Mouse (Mus musculus) embryo, embryonic 11.5 days (tissue): ENCODE measurements around the gene Satb2.
"Not testable (repeated sequence)": the region's sequence is repeated elsewhere in the genome, so short reads cannot be mapped to it uniquely, and the experiment has no call there.

ENCODE experiments used
- DNase-seq: peaks from one replicate; pipeline ENCODE4 v3.0.0-alpha.2; 2012; ENCODE audit warnings: low read depth, low spot score

Gene Satb2

GRCm38 (mm10) chr1:56833984-56834900 lies 144.2 kb downstream of the Satb2 start:
- DNase-seq, result no peak

DNA sequence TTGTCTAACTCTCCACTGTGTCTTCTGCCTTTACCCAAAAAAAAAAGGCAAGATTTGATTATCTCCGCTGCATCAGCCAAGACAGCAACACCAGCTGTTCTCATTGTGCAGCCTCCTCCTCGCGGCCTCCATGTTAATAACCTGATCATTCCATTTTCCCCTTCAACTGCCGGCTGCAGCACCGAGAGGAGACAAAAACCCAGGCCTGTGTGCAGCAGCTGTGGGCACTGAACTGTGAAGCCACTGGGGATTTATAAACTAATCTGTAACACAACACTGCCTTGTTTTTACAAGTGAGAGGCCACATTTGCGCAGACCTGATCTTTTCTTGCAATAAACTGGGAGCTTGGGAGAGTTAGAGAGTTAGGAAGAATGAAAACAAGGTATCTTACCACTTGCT lies 145.1 kb downstream of the Satb2 start:
- DNase-seq, result peak; percentile 26

GRCm38 (mm10) chr1:56832738-56833137 lies 145.7 kb downstream of the Satb2 start:
- no peak for DNase-seq

GRCm38 (mm10) chr1:56822735-56823134 lies 155.7 kb downstream of the Satb2 start:
- DNase-seq, result no peak

DNA sequence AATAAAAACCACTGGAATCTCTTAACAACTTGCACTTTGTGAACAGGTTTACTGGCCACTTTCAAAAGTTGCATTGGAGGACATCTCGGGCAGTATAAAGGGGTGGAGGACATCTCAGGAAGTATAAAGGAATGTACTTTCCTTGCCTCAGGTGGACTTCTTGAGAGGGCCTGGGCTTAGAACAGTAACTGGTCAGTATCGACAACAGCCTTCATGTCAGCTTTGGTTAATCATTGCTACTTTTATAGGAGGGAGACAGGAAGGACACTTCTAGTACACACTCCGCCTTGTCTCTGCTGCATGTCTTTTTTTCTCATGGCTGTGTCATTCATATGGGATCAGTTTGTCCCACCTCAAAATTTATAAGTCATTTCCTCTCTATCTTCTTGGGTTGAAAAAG lies 156.4 kb downstream of the Satb2 start:
- DNase-seq, result no peak

DNA sequence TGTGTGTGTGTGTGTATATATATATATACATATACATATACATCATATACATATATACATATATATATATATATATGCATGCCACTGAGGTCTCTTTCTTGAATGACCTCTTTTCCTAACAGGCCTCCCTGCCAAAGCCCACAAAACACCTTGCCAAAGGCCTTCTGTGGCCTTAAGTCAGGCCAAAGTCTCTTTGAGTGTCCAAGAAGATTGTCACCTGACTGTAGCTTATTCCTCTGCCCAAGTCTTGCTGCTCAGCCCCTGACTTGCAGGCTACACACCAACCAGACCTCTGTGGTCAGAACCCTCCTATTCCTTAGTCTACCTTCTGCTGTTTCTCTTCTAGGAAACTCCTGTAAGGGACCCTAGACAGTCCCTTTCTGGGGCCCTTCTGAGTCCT lies 164.9 kb downstream of the Satb2 start:
- DNase-seq, result no peak

DNA sequence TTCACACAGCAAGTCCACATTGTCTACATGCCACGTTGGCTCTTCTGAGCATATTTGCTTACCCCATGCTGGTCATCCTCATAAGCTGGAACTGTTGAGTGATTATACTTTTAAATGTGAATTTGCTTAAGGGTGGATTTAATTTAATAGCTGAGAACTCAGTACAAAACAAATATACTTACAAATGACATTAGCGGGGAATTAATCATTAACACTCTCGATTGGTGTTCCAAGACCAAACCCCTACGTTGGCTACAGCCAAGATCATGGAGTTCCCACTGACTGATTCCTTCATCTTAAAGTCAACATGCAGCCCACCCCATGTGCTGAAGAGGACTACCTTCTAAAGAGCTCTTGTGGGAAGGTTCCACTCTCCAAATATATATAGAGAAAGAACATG lies 165.5 kb downstream of the Satb2 start:
- DNase-seq, result no peak

DNA sequence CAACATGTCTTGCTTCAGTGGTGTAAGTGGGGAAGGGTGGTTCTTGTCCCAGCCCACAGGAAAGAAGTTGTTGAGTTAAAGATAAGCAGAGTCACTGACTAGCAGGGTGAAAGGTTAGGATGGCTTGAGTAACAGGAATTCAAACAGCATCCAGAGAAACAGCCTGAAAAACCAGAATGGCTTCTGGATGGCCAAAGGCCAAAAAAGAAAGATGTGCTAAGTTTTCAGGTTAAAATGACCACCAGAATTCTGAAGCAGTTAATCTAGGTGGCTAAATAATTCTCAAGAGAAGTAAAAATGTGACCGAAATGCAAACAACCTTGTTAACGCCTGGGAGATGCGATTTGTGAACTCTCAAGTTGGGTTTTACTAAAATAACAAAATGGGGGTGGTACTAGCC lies 167.0 kb downstream of the Satb2 start:
- DNase-seq, result no peak

GRCm38 (mm10) chr1:56806006-56806405 lies 172.4 kb downstream of the Satb2 start:
- DNase-seq, result no peak

- no peak for DNase-seq
Measured at GRCm38 (mm10) chr1:56800611-56801010, 177.8 kb downstream of the Satb2 start.

DNA sequence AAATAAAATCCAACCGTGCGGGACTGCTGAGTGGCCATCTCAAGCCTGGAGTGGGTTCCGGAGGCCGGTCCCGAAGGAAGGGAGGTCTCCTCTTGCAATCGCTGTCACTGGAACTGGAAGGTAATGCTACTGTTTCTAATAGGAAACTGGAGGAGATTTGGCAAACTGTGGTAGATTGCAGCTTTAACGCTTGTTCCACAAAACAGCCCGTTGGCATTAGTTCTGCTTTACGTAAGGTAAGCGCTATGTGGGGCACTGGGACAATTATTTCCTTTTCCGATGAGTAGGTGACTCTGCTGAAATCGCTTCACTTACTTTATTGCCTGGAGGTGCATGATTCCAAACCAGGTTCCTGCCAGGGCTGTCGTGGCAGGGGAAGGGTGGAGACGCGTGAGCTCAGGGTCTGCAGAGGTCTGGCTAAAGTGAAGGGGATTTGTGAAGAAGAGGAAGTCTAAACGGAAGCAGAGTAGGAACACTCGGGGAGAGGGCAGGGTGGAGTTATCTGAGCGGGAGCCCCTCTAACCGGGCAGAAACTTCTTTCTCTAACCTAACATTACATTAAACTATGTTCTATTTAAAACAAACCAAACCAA lies 183.3 kb downstream of the Satb2 start:
- no peak for DNase-seq

DNA sequence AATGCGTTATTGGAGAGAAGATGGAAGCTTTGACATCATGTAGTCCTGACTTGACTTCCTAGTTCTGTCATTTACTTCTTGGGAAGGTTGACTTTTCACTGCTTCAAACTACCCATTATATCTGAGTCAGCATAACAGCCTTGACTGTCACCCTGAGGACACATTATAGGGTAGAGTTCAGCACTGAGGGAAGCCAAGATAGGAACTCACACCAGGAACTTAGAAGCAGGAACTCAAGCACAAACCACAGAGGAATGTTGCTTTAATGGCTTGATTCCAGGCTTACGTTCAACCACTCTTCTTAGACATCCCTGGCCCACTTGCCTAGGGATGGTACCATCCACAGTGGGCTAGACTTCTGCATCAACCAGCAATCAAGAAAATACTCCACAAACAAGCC lies 188.8 kb downstream of the Satb2 start:
- no peak for DNase-seq

DNA sequence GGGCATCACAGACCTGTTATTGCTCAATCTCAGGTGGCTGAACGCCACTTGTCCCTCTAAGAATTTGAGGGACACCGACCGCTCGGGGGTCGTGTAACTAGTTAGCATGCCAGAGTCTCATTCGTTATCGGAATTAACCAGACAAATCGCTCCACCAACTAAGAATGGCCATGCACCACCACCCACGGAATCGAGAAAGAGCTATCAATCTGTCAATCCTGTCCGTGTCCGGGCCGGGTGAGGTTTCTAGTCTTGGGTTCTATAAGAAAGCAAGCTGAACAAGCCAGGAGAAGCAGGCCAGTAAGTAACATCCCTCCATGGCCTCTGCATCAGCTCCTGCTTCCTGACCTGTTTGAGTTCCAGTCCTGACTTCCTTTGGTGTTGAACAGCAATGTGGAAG lies 196.3 kb downstream of the Satb2 start:
- DNase-seq, result not testable (repeated sequence)

DNA sequence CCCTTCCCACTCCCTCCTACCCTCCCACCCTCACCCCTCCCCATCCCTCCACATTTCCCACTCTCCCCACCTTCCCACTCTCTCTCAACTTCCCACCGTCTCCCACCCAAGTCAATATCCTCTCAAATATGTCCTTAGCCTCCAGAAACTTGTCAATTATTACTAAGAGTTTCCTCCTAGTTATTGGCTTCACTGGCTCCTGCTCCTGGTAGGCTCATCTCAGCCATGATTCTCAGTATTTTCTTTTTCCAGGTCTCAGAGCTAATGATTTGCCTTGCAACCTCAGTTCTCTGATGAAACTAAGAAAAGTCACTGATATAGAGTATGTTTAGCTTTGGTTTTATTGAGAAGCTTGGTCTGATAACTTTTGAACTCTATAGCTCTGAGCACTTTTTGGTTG lies 214.2 kb downstream of the Satb2 start:
- no peak for DNase-seq

DNA sequence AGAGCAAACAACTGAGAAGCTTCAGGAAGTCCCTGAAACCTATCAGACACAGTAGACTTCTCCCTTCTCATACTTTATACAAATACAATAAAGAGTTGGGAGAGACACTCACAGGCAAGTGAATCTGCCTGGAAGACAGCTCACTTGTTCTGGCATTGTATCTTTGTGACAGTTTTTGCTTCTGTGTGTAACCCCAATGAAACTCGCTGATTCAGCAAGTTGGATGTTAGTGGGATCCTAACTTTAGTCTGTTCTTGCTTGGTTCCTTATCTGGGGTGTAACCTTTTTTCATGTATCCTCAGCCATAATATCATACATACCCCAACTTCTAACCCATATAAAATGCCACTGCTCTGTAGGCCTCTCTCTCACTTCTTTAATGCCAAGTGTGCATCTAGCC lies 216.9 kb downstream of the Satb2 start:
- DNase-seq, result no peak

DNA sequence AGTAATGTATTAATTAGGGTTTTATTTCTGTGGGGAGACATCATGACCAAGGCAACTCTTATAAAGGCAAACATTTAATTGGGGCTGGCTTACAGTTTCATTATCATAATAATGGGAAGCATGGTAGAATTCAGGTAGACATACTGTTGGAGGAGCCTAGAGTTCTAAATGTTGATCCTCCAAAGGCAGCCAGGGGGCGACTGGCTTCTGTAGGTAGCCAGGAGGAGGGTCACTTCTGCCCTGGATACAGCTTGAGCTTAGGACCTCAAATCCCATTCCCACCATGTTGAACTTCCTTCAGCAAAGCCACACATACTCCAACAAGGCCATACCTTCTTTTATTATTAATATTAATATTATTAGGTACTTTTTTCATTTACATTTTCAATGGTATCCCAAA lies 225.2 kb downstream of the Satb2 start:
- no peak for DNase-seq

DNA sequence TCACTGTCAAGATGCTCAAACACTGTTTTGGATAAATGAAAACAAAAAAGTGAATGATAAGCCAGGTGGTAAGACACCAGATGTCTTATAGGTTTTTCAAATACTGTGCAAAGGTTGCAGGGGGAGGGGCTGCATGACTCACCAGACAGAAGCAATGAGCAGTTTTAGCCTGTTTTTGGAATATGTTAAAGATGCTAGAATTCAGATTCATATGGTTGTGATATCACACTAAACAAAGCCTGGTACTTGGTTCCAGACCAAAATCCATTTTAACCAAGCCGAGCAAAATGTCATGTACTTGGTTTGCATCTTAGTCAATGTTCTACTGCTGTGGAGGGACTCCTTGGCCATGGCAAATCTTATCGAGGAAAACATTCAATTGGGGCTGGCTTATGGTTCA lies 227.8 kb downstream of the Satb2 start:
- no peak for DNase-seq

DNA sequence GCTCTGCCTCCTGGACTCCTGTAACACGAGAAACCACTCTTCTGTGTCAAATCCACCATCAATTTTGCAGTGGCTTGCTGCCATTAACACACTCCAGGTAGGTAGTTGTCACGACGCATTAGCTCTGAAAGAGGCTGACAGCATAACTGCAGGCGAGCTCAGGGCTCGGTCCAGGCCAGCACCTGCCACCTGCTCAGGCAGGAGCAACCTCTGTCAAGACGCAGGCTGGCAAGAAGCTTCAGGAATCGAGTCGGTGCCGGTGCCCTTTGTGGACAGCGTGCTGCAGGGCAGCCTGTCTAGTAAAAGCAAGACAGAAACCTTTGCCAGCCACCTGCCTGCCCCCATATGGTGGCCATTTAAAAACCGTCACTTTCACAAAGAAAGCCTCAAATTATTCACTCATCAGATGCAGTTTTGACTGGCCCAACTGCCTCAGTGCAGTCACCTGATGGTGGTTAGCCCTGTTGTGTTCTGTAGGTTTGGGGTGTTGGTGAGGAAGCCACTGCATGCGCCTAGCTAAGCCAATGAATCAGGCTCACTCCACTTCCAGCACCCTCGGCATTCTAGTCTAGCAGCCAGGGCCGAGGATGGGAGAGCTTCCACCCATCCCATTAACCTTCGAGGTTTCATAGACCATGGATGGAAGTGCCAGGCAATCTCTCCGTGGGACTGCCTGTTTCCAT lies 228.7 kb downstream of the Satb2 start:
- no peak for DNase-seq

- DNase-seq, result no peak
Measured at GRCm38 (mm10) chr1:56748876-56749493, 229.5 kb downstream of the Satb2 start.
